Mouse (Mus musculus): ENCODE measurements around the gene Pkp4. TPM values are rescaled to one million over a fixed set of nuclear protein-coding genes. Genes with fewer than 3 reads are reported as not detected.

The Pkp4 gene
- polyA plus RNA-seq, 1 experiment from 2014 or later: 14.7 TPM

DNA sequence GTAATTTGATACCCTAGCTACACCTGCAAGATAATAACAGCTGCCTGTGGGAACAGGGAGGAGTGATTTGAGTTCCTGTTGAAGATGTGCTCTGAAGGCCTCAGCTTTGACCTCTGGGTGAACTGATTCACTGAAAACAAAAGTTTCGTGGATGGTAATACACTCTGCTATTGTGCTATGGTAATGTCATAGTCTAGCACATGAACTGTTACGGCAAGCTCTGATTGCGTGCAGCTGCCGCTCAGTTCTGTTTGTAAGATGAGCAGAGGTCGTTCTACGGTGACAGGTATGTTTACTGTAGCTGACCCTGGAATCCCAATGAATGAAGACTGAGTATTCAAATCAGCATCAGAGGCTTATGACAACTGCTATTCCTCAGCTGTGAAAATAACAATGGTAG, 152.6 kb downstream of the Pkp4 start:
- no peaks in the 10 kb centered on the region for H3K27me3 ChIP-seq
- 0 out of 2 replicates have a peak, but pooled peaks cover 4% of the 10 kb centered on the region for H3K4me1 ChIP-seq
- H3K9ac ChIP-seq (replicated peaks): no peak overlapping the region
- H3K27ac ChIP-seq (replicated peaks): no peak overlapping the region
- peaks cover under 1% of the 10 kb centered on the region; the same call in 1 of the 2 replicates for H3K9me3 ChIP-seq
- ATAC-seq (ENCODE audit: low FRiP score, low read depth): no peak
- H3K4me2 ChIP-seq (replicated peaks): no peak overlapping the region
- H3K4me3 ChIP-seq: no peak overlapping the region
- peaks cover 22% of the 10 kb centered on the region for H3K36me3 ChIP-seq
- 78% methylated on average over 6 of the region's 6 CpGs for WGBS

DNA sequence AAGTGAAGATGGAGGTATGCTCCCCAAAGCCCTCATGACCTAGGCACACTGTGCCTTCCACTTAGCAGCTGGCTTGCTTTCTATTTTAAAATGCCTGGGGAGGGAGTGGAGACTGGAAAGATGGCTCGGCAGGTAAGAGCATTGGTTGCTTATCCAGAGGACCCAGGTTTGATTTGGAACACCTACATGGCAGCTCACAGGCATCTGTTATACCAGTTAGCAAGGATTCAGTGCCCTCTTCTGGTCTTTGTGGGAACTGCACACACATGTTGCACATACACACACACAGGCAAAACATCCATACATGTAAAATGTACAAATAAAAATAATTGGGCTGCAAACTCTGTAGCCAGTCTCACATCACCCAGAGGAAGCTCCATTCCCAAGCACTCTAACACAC, 158.0 kb downstream of the Pkp4 start:
- no peak overlapping the region for H3K27ac ChIP-seq (replicated peaks)
- WGBS: 96% methylated on average over 1 of the region's 1 CpGs
- peaks cover 46% of the 10 kb centered on the region for H3K36me3 ChIP-seq
- H3K4me1 ChIP-seq: no peaks in the 10 kb centered on the region
- H3K4me2 ChIP-seq (replicated peaks): no peak overlapping the region
- H3K4me3 ChIP-seq: no peak overlapping the region
- ATAC-seq (ENCODE audit: low FRiP score, low read depth): no peak
- no peak overlapping the region for H3K9ac ChIP-seq (replicated peaks)
- no peaks in the 10 kb centered on the region for H3K27me3 ChIP-seq
- peaks cover 14% of the 10 kb centered on the region for H3K9me3 ChIP-seq

DNA sequence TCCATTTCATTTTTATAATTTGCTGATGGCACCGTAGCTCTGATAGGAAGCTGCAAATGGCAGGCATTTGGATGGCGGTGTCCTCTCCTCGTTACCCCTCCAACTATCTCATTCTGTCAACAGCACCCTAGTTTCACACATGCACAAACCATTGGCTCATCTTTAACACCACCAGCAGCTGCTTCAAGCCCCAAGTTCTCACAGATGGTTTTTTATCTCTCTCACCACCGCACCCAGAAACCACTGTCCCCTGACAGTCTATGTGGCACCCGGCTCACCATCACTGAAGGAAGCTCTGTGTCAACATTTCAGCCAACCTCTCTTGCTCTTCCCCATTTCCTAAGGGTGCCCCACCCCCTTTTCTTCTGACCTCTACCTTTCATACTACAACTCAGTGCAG, 167.3 kb downstream of the Pkp4 start:
- no peaks in the 10 kb centered on the region for H3K9me3 ChIP-seq
- no peak overlapping the region for H3K27ac ChIP-seq (replicated peaks)
- H3K36me3 ChIP-seq: peaks cover 14% of the 10 kb centered on the region
- H3K27me3 ChIP-seq: no peaks in the 10 kb centered on the region
- WGBS: 93% methylated on average over 5 of the region's 5 CpGs
- no peak overlapping the region for H3K4me2 ChIP-seq (replicated peaks)
- H3K9ac ChIP-seq (replicated peaks): no peak overlapping the region
- no peak overlapping the region for H3K4me3 ChIP-seq
- ATAC-seq (ENCODE audit: low FRiP score, low read depth): no peak
- no peaks in the 10 kb centered on the region for H3K4me1 ChIP-seq

DNA sequence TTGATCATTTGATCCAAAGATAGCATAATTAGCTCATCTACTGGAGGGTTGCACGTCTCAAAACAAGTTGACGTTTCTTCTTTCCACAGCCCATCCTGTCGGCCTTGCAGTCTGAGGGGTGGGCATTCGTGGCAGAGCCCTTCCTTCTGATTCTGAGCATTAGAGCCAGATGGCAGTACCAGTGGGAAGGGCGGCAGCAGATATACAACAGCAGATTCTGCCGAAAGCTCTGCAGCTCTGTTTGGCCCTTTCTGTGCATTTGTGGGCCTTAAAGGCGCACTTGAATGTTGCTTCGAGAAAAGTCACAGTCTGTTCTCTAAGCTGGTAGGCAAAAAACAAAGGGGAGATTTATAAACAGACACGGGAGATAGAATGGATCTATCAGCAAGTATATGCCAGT, 170.4 kb downstream of the Pkp4 start:
- H3K9me3 ChIP-seq: no peaks in the 10 kb centered on the region

DNA sequence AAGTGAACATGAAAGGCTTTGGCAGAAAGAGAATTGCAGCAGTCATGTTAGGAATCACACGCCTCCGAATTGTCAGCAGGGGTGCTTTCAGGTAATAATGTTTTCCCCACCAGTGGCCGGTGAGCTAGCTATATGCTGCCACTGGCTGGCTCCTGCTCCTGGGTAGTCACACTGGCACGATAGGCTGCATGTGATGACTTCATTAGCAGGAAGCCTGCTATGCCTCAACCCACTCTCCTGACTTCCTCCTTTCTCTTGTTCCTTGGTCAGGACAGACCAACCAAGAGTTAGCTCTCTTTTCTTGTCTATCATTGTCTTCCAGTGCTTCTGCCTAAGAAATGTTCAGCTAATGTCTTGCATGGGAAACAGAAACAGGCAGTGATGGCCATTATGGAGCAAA, 171.9 kb downstream of the Pkp4 start:
- no peak overlapping the region for H3K27ac ChIP-seq (replicated peaks)
- H3K4me1 ChIP-seq: no peaks in the 10 kb centered on the region
- 87% methylated on average over 4 of the region's 4 CpGs for WGBS
- ATAC-seq (ENCODE audit: low FRiP score, low read depth): no peak
- H3K27me3 ChIP-seq: no peaks in the 10 kb centered on the region
- H3K4me3 ChIP-seq: no peak overlapping the region
- no peak overlapping the region for H3K9ac ChIP-seq (replicated peaks)
- no peak overlapping the region for H3K4me2 ChIP-seq (replicated peaks)
- H3K9me3 ChIP-seq: no peaks in the 10 kb centered on the region
- H3K36me3 ChIP-seq: peaks cover 18% of the 10 kb centered on the region; the same call in 1 of the 2 replicates

More for the DNA sequence above, 170.4 kb downstream of the Pkp4 start:
- Histone ChIP-seq H3K27me3 (no peaks in the 10 kb centered on the region), H3K36me3 (peaks cover 14% of the 10 kb centered on the region), H3K4me3 (no peak overlapping the region), H3K4me1 (no peaks in the 10 kb centered on the region), H3K27ac (replicated peaks) (no peak overlapping the region), H3K4me2 (replicated peaks) (no peak overlapping the region), H3K9ac (replicated peaks) (no peak overlapping the region)
- WGBS: 93% methylated on average over 9 of the region's 9 CpGs
- no peak for ATAC-seq (ENCODE audit: low FRiP score, low read depth)

DNA sequence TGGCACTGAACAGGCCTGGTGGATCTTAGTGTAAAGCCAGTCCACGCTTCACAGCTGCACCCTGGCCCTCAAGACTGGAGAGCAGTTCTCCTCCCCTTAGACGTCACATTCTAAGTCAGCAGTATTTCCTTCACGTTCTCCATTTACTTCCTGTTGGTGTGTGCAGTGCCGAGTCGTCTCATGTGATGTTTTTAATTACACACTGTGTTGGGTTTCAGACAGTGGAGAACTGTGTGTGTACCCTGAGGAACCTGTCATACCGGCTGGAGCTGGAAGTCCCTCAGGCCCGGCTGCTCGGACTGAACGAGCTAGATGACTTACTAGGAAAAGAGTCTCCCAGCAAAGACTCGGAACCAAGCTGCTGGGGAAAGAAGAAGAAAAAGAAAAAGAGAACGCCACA, 177.9 kb downstream of the Pkp4 start:
- Histone ChIP-seq H3K9me3 (no peaks in the 10 kb centered on the region), H3K27ac (replicated peaks) (no peak overlapping the region), H3K9ac (replicated peaks) (no peak overlapping the region), H3K4me2 (replicated peaks) (no peak overlapping the region), H3K4me1 (no peaks in the 10 kb centered on the region), H3K27me3 (no peaks in the 10 kb centered on the region), H3K4me3 (no peak overlapping the region), H3K36me3 (peaks cover 39% of the 10 kb centered on the region)
- WGBS: 85% methylated on average over 11 of the region's 11 CpGs
- ATAC-seq (ENCODE audit: low FRiP score, low read depth): no peak

DNA sequence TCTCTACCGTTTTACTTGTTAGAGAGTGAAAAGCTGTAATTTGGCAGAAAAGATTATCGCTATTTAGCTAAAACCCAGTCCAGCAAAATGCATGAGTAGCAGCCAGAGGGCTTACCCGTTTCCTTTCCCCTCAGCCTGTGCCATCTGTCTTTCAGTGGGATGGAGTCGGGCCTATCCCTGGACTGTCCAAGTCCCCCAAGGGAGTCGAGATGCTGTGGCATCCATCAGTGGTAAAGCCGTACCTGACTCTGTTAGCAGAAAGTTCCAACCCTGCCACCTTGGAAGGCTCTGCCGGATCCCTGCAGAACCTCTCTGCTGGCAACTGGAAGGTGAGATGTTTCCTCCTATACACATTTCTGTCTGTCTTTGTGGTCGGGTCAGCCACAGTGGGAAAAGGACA, 178.3 kb downstream of the Pkp4 start:
- Histone ChIP-seq H3K36me3 (peaks cover 42% of the 10 kb centered on the region), H3K4me2 (replicated peaks) (no peak overlapping the region), H3K9me3 (no peaks in the 10 kb centered on the region), H3K4me3 (no peak overlapping the region), H3K9ac (replicated peaks) (no peak overlapping the region), H3K27ac (replicated peaks) (no peak overlapping the region), H3K27me3 (no peaks in the 10 kb centered on the region), H3K4me1 (no peaks in the 10 kb centered on the region)
- WGBS: 93% methylated on average over 8 of the region's 8 CpGs
- no peak for ATAC-seq (ENCODE audit: low FRiP score, low read depth)

DNA sequence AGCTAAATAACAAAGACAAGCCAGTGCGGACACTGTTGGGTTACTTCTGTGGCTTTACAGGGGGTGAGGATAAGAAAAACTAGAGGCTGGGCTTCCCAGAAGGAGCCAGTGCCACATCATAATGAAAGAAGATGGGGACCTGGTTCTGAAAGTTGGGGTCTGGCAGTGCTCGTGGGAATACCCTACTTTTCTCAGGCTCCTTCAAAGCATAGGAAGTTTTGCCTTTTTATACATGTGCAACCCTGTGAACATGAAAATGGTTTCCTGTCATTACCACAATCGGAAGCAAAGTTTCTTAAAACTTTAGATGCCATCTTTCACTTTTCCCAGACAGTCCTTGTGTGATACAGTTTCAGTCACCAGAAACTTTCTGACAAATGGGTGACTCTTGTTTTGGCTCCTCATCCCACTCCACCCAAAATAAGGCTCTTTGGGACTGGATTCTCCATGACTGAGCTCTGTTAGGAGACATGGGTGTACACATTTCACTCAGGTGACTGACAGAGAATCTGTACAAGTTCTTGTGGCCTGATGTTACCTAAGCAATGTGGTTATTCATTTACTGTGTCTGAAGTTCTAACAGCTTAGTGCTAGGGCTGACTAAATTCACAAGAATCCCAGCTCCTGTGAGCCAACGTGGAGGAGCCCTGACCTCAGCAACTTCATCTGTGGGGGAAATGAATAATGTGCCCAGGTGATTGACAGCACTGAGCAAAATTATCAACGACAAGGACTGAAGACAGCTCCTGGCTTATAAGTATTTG, 179.3 kb downstream of the Pkp4 start:
- Histone ChIP-seq H3K27ac (replicated peaks) (no peak overlapping the region), H3K36me3 (peaks cover 47% of the 10 kb centered on the region), H3K4me2 (replicated peaks) (no peak overlapping the region), H3K4me3 (no peak overlapping the region), H3K9me3 (no peaks in the 10 kb centered on the region), H3K4me1 (no peaks in the 10 kb centered on the region), H3K27me3 (no peaks in the 10 kb centered on the region), H3K9ac (replicated peaks) (no peak overlapping the region)
- no peak for ATAC-seq (ENCODE audit: low FRiP score, low read depth)
- WGBS: 90% methylated on average over 5 of the region's 5 CpGs

DNA sequence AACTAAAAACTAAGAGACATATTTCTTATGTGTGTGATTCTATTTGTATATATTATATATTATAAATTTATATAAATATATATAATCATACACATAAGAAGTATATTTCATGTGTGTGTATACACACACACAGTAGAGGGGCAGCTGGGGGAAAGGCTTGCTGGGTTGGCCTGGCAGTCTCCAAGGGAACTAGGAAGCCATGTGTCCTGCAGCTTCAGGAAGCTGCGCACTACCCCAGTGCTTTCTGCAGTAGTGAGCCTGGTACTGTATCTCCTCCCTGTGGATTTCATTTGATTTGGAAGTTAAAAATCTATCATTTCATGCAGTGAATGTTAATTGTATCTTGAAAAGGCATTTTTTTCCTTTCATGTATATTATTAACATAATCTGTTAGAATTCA, 180.2 kb downstream of the Pkp4 start:
- Histone ChIP-seq H3K36me3 (peaks cover 56% of the 10 kb centered on the region), H3K9me3 (no peaks in the 10 kb centered on the region), H3K4me1 (no peaks in the 10 kb centered on the region), H3K4me2 (replicated peaks) (no peak overlapping the region), H3K4me3 (no peak overlapping the region), H3K27me3 (no peaks in the 10 kb centered on the region), H3K9ac (replicated peaks) (no peak overlapping the region), H3K27ac (replicated peaks) (no peak overlapping the region)
- 100% methylated on average over 1 of the region's 1 CpGs for WGBS
- ATAC-seq (ENCODE audit: low FRiP score, low read depth): no peak

DNA sequence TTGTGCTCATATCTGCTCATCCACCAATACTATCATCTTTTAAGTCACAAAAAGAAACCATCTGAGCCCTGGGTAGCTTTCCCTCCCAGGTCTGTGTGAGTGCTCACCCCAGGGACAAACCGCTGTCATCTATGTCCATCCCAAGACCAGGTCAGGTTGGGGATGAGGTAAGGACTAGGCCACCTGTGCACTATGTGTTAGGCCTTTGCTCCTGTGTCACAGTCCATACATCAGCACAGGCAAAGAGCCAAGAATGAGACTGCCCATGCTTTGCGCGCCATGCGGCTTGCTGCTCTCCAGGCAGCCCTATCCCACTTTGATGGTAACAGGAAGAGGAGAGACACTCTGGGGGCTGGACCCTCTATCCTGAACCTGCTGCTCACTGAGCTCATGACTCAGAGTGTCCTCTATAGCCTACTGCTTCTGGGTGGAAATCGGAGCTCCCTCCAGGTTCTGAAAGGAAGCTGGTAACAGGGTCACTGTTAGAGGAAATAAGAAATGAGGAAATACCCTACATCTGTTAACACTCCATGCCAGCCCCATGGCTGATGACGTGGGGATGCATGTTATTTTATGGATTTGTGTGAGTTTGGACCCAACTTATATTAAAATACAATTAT, 182.1 kb downstream of the Pkp4 start:
- no peak for ATAC-seq (ENCODE audit: low FRiP score, low read depth)
- no peaks in the 10 kb centered on the region for H3K27me3 ChIP-seq
- H3K4me2 ChIP-seq (replicated peaks): no peak overlapping the region
- H3K9ac ChIP-seq (replicated peaks): no peak overlapping the region
- H3K27ac ChIP-seq (replicated peaks): no peak overlapping the region
- peaks cover 52% of the 10 kb centered on the region for H3K36me3 ChIP-seq
- WGBS: 96% methylated on average over 6 of the region's 6 CpGs
- H3K4me1 ChIP-seq: no peaks in the 10 kb centered on the region
- H3K4me3 ChIP-seq: no peak overlapping the region
- H3K9me3 ChIP-seq: no peaks in the 10 kb centered on the region

DNA sequence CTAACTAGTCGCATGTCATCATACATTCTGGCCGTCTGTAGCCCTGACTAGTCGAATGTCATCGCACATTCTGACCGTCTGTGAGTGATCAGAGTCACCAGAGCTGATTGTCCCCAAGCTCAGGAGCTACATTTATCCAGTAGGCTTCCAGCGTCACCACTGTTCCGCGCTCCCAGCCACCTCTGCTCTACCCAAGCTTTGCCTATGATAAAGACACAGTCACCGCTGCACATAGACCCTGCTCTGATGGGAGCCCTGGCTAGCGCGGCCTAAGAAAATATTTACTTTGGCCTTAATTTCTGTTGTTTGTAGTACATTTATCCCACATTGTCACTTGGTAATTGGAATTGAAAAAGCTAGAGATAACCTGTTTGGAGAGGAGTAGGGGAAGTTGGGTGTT, 183.2 kb downstream of the Pkp4 start:
- H3K36me3 ChIP-seq: peaks cover 57% of the 10 kb centered on the region

DNA sequence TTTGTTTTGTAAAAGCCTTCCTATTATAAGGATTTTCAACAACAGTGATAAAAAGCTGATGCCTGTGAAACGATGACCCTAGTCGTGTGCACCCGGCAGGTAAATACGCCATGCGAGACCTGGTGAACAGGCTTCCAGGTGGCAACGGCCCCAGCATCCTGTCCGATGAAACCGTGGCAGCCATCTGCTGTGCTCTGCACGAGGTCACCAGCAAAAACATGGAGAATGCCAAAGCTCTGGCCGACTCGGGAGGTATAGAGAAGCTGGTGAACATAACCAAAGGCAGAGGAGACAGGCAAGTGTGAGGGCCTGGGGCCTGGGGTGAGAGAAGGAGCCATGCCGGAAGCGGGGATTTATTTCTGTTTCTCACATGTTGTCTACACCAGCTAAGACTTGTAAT, 184.0 kb downstream of the Pkp4 start:
- 97% methylated on average over 13 of the region's 13 CpGs for WGBS
- H3K4me1 ChIP-seq: no peaks in the 10 kb centered on the region
- H3K36me3 ChIP-seq: peaks cover 51% of the 10 kb centered on the region
- no peak overlapping the region for H3K9ac ChIP-seq (replicated peaks)
- H3K4me3 ChIP-seq: no peak overlapping the region
- H3K9me3 ChIP-seq: no peaks in the 10 kb centered on the region
- H3K4me2 ChIP-seq (replicated peaks): no peak overlapping the region
- no peaks in the 10 kb centered on the region for H3K27me3 ChIP-seq
- no peak for ATAC-seq (ENCODE audit: low FRiP score, low read depth)
- H3K27ac ChIP-seq (replicated peaks): no peak overlapping the region

More for the DNA sequence above, 183.2 kb downstream of the Pkp4 start:
- H3K4me1 ChIP-seq: no peaks in the 10 kb centered on the region
- no peak overlapping the region for H3K4me2 ChIP-seq (replicated peaks)
- no peak overlapping the region for H3K4me3 ChIP-seq
- H3K27ac ChIP-seq (replicated peaks): no peak overlapping the region
- no peak for ATAC-seq (ENCODE audit: low FRiP score, low read depth)
- 89% methylated on average over 11 of the region's 11 CpGs for WGBS
- H3K27me3 ChIP-seq: no peaks in the 10 kb centered on the region
- no peaks in the 10 kb centered on the region for H3K9me3 ChIP-seq
- no peak overlapping the region for H3K9ac ChIP-seq (replicated peaks)
